Mouse (Mus musculus) spleen, postnatal 4 days (tissue): ENCODE results near the gene Gtf2h3.
A peak's percentile ranks its signal among the peaks of the same experiment; 100 is the strongest.
"Not testable (repeated sequence)": the region's sequence is repeated elsewhere in the genome, so short reads cannot be mapped to it uniquely, and the experiment has no call there.

ENCODE experiments used
- DNase-seq, 2 experiments: peaks; one replicate each; pipeline ENCODE4 v3.0.0; 2022; ENCODE audit warnings: low spot score in 2 of 2

Gene Gtf2h3

GRCm38 (mm10) chr5:124571068-124571467 is 7.9 kb upstream of the Gtf2h3 start:
- no peak for DNase-seq

GRCm38 (mm10) chr5:124575467-124575866 is 3.5 kb upstream of the Gtf2h3 start:
- DNase-seq = no peak

- no peak for DNase-seq
These were observed 3.6 kb downstream of the Gtf2h3 start for GRCm38 (mm10) chr5:124582515-124582914.

- DNase-seq = no peak
These were observed 13.8 kb downstream of the Gtf2h3 start for GRCm38 (mm10) chr5:124592768-124593167.

- DNase-seq = peak; percentile 74 to 77
These were observed 19.6 kb downstream of the Gtf2h3 start for GRCm38 (mm10) chr5:124598224-124599174.

GRCm38 (mm10) chr5:124599726-124600125 is 20.8 kb downstream of the Gtf2h3 start:
- DNase-seq = not testable (repeated sequence)

- DNase-seq = peak; percentile 54 to 78
These were observed 23.4 kb downstream of the Gtf2h3 start for GRCm38 (mm10) chr5:124602349-124602748.

- DNase-seq = no peak
These were observed 25.4 kb downstream of the Gtf2h3 start for GRCm38 (mm10) chr5:124604296-124604695.

- DNase-seq = no peak
These were observed 26.2 kb downstream of the Gtf2h3 start for GRCm38 (mm10) chr5:124605041-124605622.

GRCm38 (mm10) chr5:124610965-124611364 is 32.0 kb downstream of the Gtf2h3 start:
- DNase-seq = no peak

- no peak for DNase-seq
These were observed 35.8 kb downstream of the Gtf2h3 start for GRCm38 (mm10) chr5:124614709-124615108.

- DNase-seq = no peak
These were observed 39.8 kb downstream of the Gtf2h3 start for GRCm38 (mm10) chr5:124618711-124619110.

GRCm38 (mm10) chr5:124621362-124621761 is 42.4 kb downstream of the Gtf2h3 start:
- DNase-seq = no peak

GRCm38 (mm10) chr5:124622890-124623289 is 44.0 kb downstream of the Gtf2h3 start:
- DNase-seq = no peak

GRCm38 (mm10) chr5:124624291-124624690 is 45.4 kb downstream of the Gtf2h3 start:
- no peak for DNase-seq

- peak; percentile 98 to 99 for DNase-seq
These were observed 49.8 kb downstream of the Gtf2h3 start, which contains the start of gene Atp6v0a2 for GRCm38 (mm10) chr5:124628448-124629363. Atp6v0a2 (plus strand) TSS chr5:124628576.

GRCm38 (mm10) chr5:124629641-124630040 is 50.7 kb downstream of the Gtf2h3 start:
- no peak for DNase-seq

- DNase-seq = no peak
These were observed 52.7 kb downstream of the Gtf2h3 start for GRCm38 (mm10) chr5:124631685-124632084.

- DNase-seq = no peak
These were observed 53.5 kb downstream of the Gtf2h3 start for GRCm38 (mm10) chr5:124632461-124632860.

GRCm38 (mm10) chr5:124633425-124633824 is 54.5 kb downstream of the Gtf2h3 start:
- DNase-seq = no peak

- DNase-seq = not testable (repeated sequence)
These were observed 56.1 kb downstream of the Gtf2h3 start for GRCm38 (mm10) chr5:124635068-124635467.

- no peak for DNase-seq
These were observed 57.2 kb downstream of the Gtf2h3 start for GRCm38 (mm10) chr5:124636139-124636538.
